Mouse (Mus musculus) stomach, adult 2 months (tissue): Measurements from ENCODE around the gene Lmod2. TPM values are rescaled to one million over a fixed set of nuclear protein-coding genes. Genes with fewer than 3 reads are reported as not detected.

Source experiments
- polyA plus RNA-seq: library from polyadenylated mRNA; depleted of rRNA; stranded (reverse); fragments of >200 nt; gene quantifications from 2 replicates; pipeline ENCODE4 v1.2.3, GENCODE M21; 2012; rRNA removed

The Lmod2 gene
- 0.26 and 0.91 TPM in 2 replicates for polyA plus RNA-seq

DNA sequence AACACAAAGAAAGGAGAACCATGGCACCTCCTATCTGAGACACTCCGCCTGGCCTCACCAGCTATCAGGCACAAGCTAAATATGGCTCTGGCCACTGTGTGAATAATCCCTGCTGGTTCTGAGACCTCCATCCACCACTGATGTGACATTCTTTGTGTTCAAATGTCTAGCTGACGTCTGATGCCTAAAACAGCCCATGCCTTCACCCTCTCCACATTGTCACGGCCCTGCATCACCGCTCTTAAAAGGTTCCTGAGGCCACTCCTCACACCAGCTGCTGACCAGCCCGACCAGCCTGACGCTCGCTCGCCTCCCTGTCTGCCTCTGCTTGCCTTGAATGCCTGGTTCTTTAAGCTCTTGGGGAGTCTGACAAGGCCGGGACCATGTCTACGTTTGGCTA is at the start of gene Lmod2:
Gene Lmod2, plus strand, starts transcription at position 263 of the 400 bp plus-strand sequence.

Other genes with a start within 250 kb of the Lmod2 start
- not detected in 2 replicates for gene Iqub, start 82.7 kb upstream of the Lmod2 start, polyA plus RNA-seq
- gene Ndufa5, start 69.7 kb upstream of the Lmod2 start, polyA plus RNA-seq, result 0.31 and 0.33 TPM in 2 replicates
- gene Asb15, start 69.6 kb upstream of the Lmod2 start, polyA plus RNA-seq, result 0.02 and 0.05 TPM in 2 replicates
- 65.9 and 107 TPM in 2 replicates for gene Wasl, start 67.2 kb downstream of the Lmod2 start, polyA plus RNA-seq
- not detected in 2 replicates for gene Hyal6, start 135.5 kb downstream of the Lmod2 start, polyA plus RNA-seq
- gene Hyal4, start 150.6 kb downstream of the Lmod2 start, polyA plus RNA-seq, result 0.02 TPM in 1 of 2 replicates, not detected in the other
- gene Spam1, start 193.4 kb downstream of the Lmod2 start, polyA plus RNA-seq, result not detected in 2 replicates